Mouse (Mus musculus): ENCODE measurements around the gene Agpat1.

DNA sequence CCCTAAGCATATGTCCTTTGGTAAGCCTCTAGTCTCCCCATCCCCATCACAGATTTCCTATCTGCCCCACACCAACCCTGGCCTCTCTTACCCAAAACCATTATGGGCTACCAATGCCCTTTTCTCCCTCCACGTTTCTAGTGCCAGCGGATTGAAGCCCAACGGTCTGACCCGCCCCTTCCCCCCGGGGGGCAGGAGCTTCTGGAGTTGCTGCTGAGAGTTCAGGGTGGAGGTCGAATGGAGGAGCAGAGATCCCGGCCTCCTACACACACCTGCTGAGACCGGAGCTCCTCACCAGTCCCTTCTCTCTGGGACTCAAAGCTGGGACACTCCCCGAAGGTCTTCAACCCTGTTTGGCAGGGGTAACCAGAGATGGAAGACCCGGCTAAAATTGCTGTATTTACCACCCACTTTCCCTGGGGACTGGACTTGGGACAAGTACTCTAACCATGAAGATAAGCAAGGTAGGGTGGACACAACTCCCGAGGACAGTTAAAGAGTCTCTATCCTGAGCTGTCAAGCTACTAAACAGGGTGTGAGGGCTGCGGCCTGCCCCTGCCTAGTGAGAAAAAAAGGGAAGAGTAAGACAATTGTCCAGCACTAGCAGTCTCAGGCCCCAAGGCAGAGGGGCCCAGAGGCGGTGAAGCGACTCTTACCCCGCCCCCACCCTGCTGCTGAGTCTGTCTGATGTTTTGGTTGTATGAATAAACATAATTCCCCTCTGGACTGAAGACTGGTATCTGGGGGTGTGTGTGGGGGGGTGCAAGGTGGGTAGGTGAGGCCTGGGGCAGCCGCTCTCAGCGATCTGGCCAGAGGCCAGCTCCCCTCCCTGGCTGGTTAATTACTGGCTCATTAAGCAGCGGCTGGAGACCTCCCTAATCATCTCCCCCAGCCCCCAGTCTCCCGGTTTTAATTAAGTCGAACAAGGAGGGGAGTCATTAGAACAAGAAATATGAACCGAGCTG, 12.8 kb upstream of the Agpat1 start, which contains the start of gene Pbx2:
- TF ChIP-seq CTCF (conservative IDR thresholded peaks at IDR 0.05; ENCODE audit: insufficient read depth, insufficient read length, low read depth, low read length) (no peak), POLR2A (IDR thresholded peaks at IDR 0.05; ENCODE audit: low read depth, low read length) (no peak)
